Mouse (Mus musculus) CH12.LX (cell line): ENCODE data around the gene Gabrr1. TPM values are rescaled to one million over a fixed set of nuclear protein-coding genes. Genes with fewer than 3 reads are reported as not detected.

Experiments used
- DNase-seq: peaks from one replicate; pipeline ENCODE4 v3.0.0-alpha.2; 2013; ENCODE audit errors: extremely low read depth
- H3K27ac ChIP-seq: 2 replicates; pipeline ENCODE4 v1.5.1; 2012; ENCODE audit warnings: low read depth, mild to moderate bottlenecking, control low read depth, moderate library complexity; ENCODE audit not compliant: insufficient read depth
- H3K27me3 ChIP-seq: replicated peaks from 2 replicates; pipeline ENCODE3; 2012; ENCODE audit warnings: inconsistent platforms
- H3K36me3 ChIP-seq, 2 experiments: replicated peaks in 1 of 2; 2 replicates each; pipeline versions ENCODE3 to v1.6.1; 2012; ENCODE audit warnings: inconsistent platforms in 1 of 2, low read length in 1 of 2, mild to moderate bottlenecking in 1 of 2, mixed read lengths in 1 of 2, moderate library complexity in 1 of 2; ENCODE audit not compliant: control insufficient read depth in 1 of 2, insufficient read depth in 1 of 2
- H3K4me1 ChIP-seq, 2 experiments: 2 replicates each; pipeline ENCODE4 v1.6.1; 2012; ENCODE audit warnings: inconsistent platforms in 1 of 2, moderate library complexity in 1 of 2; ENCODE audit not compliant: insufficient read depth in 2 of 2, control insufficient read depth in 1 of 2
- H3K4me2 ChIP-seq: 2 replicates; pipeline ENCODE4 v1.6.1; 2012; ENCODE audit warnings: low read depth, mild to moderate bottlenecking, control low read depth; ENCODE audit not compliant: poor library complexity, insufficient read depth, severe bottlenecking
- H3K4me3 ChIP-seq, 3 experiments: fragments of 150-350 bp in 1 of 3; sonication (generic) in 1 of 3; replicated peaks in 1 of 3; 2 replicates each; pipeline versions ENCODE3 to v1.5.1; 2011 to 2012; ENCODE audit warnings: low read depth in 2 of 3, low read length in 2 of 3, mild to moderate bottlenecking in 2 of 3, moderate library complexity in 2 of 3, control low read depth in 1 of 3, improper control_type of control experiment in 1 of 3, inconsistent platforms in 1 of 3, mixed read lengths in 1 of 3; ENCODE audit not compliant: poor library complexity in 1 of 3
- H3K79me2 ChIP-seq: replicated peaks from 2 replicates; pipeline ENCODE4 v1.6.1; 2012; ENCODE audit warnings: mild to moderate bottlenecking, moderate library complexity; ENCODE audit not compliant: control insufficient read depth, poor library complexity, insufficient read depth, severe bottlenecking; ENCODE audit errors: extremely low read depth
- H3K9ac ChIP-seq: 2 replicates; pipeline ENCODE4 v1.6.1; 2012; ENCODE audit warnings: low read depth, mild to moderate bottlenecking, control low read depth, moderate library complexity; ENCODE audit not compliant: insufficient read depth
- H3K9me3 ChIP-seq: replicated peaks from 2 replicates; pipeline ENCODE3; 2012; ENCODE audit warnings: low read length, inconsistent platforms, mixed read lengths
- BHLHE40 ChIP-seq: IDR thresholded peaks from 2 replicates; pipeline ENCODE4 v1.6.1; 2011; ENCODE audit warnings: mild to moderate bottlenecking, low read depth, low read length, improper control_type of control experiment
- CHD1 ChIP-seq: IDR thresholded peaks from 2 replicates; pipeline ENCODE4 v1.6.1; 2012; ENCODE audit warnings: low read depth, low read length, improper control_type of control experiment, inconsistent platforms
- CHD2 ChIP-seq: IDR thresholded peaks from 2 replicates; pipeline ENCODE4 v1.6.1; 2011; ENCODE audit warnings: low read length, improper control_type of control experiment
- CTCF ChIP-seq, 2 experiments: IDR thresholded peaks in 1 of 2; conservative IDR thresholded peaks in 1 of 2; 2 replicates each; pipeline ENCODE4 v1.5.1; 2011 to 2012; ENCODE audit warnings: low read depth in 2 of 2, low read length in 2 of 2, improper control_type of control experiment in 1 of 2, inconsistent platforms in 1 of 2, mild to moderate bottlenecking in 1 of 2, moderate library complexity in 1 of 2
- E2F4 ChIP-seq: IDR thresholded peaks from 2 replicates; pipeline ENCODE4 v1.6.1; 2011; ENCODE audit warnings: low read depth, low read length, improper control_type of control experiment; ENCODE audit not compliant: insufficient replicate concordance
- ELF1 ChIP-seq: IDR thresholded peaks from 2 replicates; pipeline ENCODE4 v1.6.1; 2014; ENCODE audit warnings: low read depth, mild to moderate bottlenecking, inconsistent platforms, low read length, improper control_type of control experiment
- EP300 ChIP-seq: IDR thresholded peaks from 2 replicates; pipeline ENCODE4 v1.6.1; 2011; ENCODE audit warnings: low read length, improper control_type of control experiment
- ETS1 ChIP-seq: conservative IDR thresholded peaks from 2 replicates; pipeline ENCODE4 v1.6.1; 2012; ENCODE audit warnings: low read depth, mild to moderate bottlenecking, inconsistent platforms, low read length, improper control_type of control experiment, moderate library complexity
- GABPA ChIP-seq: IDR thresholded peaks from 2 replicates; pipeline ENCODE4 v1.6.1; 2012; ENCODE audit warnings: low read depth, low read length, improper control_type of control experiment, inconsistent platforms; ENCODE audit not compliant: insufficient replicate concordance
- HCFC1 ChIP-seq: IDR thresholded peaks from 2 replicates; pipeline ENCODE4 v1.6.1; 2012; ENCODE audit warnings: low read depth, mild to moderate bottlenecking, inconsistent platforms, low read length, improper control_type of control experiment
- IRF4 ChIP-seq: IDR thresholded peaks from 2 replicates; pipeline ENCODE4 v1.6.1; 2014; ENCODE audit warnings: low read depth, mild to moderate bottlenecking, inconsistent platforms, low read length, improper control_type of control experiment
- JUN ChIP-seq: IDR thresholded peaks from 2 replicates; pipeline ENCODE4 v1.6.1; 2011; ENCODE audit warnings: low read depth, mild to moderate bottlenecking, low read length, improper control_type of control experiment, moderate library complexity; ENCODE audit not compliant: insufficient read depth
- JUND ChIP-seq: conservative IDR thresholded peaks from 2 replicates; pipeline ENCODE4 v1.6.1; 2011; ENCODE audit warnings: low read depth, low read length, improper control_type of control experiment
- KAT2A ChIP-seq: IDR thresholded peaks from 2 replicates; pipeline ENCODE4 v1.6.1; 2012; ENCODE audit warnings: low read length, improper control_type of control experiment, inconsistent platforms; ENCODE audit not compliant: insufficient replicate concordance
- MAFK ChIP-seq: IDR thresholded peaks from 2 replicates; pipeline ENCODE4 v1.6.1; 2011; ENCODE audit warnings: low read length, improper control_type of control experiment; ENCODE audit not compliant: insufficient replicate concordance
- MAX ChIP-seq: IDR thresholded peaks from 2 replicates; pipeline ENCODE4 v1.6.1; 2011; ENCODE audit warnings: low read length, improper control_type of control experiment
- MAZ ChIP-seq: IDR thresholded peaks from 2 replicates; pipeline ENCODE4 v1.6.1; 2012; ENCODE audit warnings: low read depth, mild to moderate bottlenecking, inconsistent platforms, low read length, improper control_type of control experiment, moderate library complexity
- MEF2A ChIP-seq: IDR thresholded peaks from 2 replicates; pipeline ENCODE4 v1.6.1; 2014; ENCODE audit warnings: low read depth, mild to moderate bottlenecking, inconsistent platforms, low read length, improper control_type of control experiment, borderline replicate concordance
- MXI1 ChIP-seq: IDR thresholded peaks from 2 replicates; pipeline ENCODE4 v1.6.1; 2011; ENCODE audit warnings: mild to moderate bottlenecking, low read depth, low read length, improper control_type of control experiment
- MYC ChIP-seq: IDR thresholded peaks from 2 replicates; pipeline ENCODE4 v1.6.1; 2011; ENCODE audit warnings: low read depth, mild to moderate bottlenecking, improper control_type of control experiment, low read length
- NELFE ChIP-seq: IDR thresholded peaks from 2 replicates; pipeline ENCODE4 v1.6.1; 2011; ENCODE audit warnings: low read depth, low read length, improper control_type of control experiment
- NRF1 ChIP-seq: IDR thresholded peaks from 2 replicates; pipeline ENCODE4 v1.6.1; 2014; ENCODE audit warnings: low read depth, mild to moderate bottlenecking, inconsistent platforms, low read length, improper control_type of control experiment, moderate library complexity
- PAX5 ChIP-seq: IDR thresholded peaks from 2 replicates; pipeline ENCODE4 v1.6.1; 2012; ENCODE audit warnings: low read length, inconsistent platforms, mixed read lengths
- POLR2A ChIP-seq: IDR thresholded peaks from 2 replicates; pipeline ENCODE4 v1.6.1; 2011; ENCODE audit warnings: low read depth, mild to moderate bottlenecking, improper control_type of control experiment, low read length
- POLR2AphosphoS2 ChIP-seq: IDR thresholded peaks from 2 replicates; pipeline ENCODE4 v1.6.1; 2011; ENCODE audit warnings: low read depth, low read length, improper control_type of control experiment
- RAD21 ChIP-seq: IDR thresholded peaks from 2 replicates; pipeline ENCODE4 v1.6.1; 2011; ENCODE audit warnings: low read depth, mild to moderate bottlenecking, low read length, improper control_type of control experiment, moderate library complexity
- RCOR1 ChIP-seq: conservative IDR thresholded peaks from 2 replicates; pipeline ENCODE4 v1.6.1; 2012; ENCODE audit warnings: low read depth, mild to moderate bottlenecking, inconsistent platforms, low read length, improper control_type of control experiment
- SIN3A ChIP-seq: IDR thresholded peaks from 2 replicates; pipeline ENCODE4 v1.6.1; 2012; ENCODE audit warnings: low read length, improper control_type of control experiment, inconsistent platforms
- SMC3 ChIP-seq: IDR thresholded peaks from 2 replicates; pipeline ENCODE4 v1.6.1; 2011; ENCODE audit warnings: low read depth, low read length, improper control_type of control experiment
- TBP ChIP-seq: conservative IDR thresholded peaks from 2 replicates; pipeline ENCODE4 v1.6.1; 2011; ENCODE audit warnings: low read depth, low read length, improper control_type of control experiment
- TCF12 ChIP-seq: IDR thresholded peaks from 2 replicates; pipeline ENCODE4 v1.6.1; 2014; ENCODE audit warnings: low read depth, mild to moderate bottlenecking, inconsistent platforms, low read length, improper control_type of control experiment
- UBTF ChIP-seq: IDR thresholded peaks from 2 replicates; pipeline ENCODE4 v1.6.1; 2012; ENCODE audit warnings: low read depth, mild to moderate bottlenecking, inconsistent platforms, low read length, improper control_type of control experiment, moderate library complexity
- USF1 ChIP-seq: IDR thresholded peaks from 2 replicates; pipeline ENCODE4 v1.6.1; 2014; ENCODE audit warnings: low read depth, mild to moderate bottlenecking, inconsistent platforms, low read length, improper control_type of control experiment
- USF2 ChIP-seq: conservative IDR thresholded peaks from 2 replicates; pipeline ENCODE4 v1.6.1; 2011; ENCODE audit warnings: low read depth, low read length, improper control_type of control experiment
- ZC3H11A ChIP-seq: IDR thresholded peaks from 2 replicates; pipeline ENCODE4 v1.6.1; 2012; ENCODE audit warnings: low read depth, mild to moderate bottlenecking, inconsistent platforms, low read length, improper control_type of control experiment
- ZKSCAN1 ChIP-seq: IDR thresholded peaks from 2 replicates; pipeline ENCODE4 v1.6.1; 2012; ENCODE audit warnings: low read depth, inconsistent platforms, low read length, improper control_type of control experiment, borderline replicate concordance
- ZMIZ1 ChIP-seq: IDR thresholded peaks from 2 replicates; pipeline ENCODE4 v1.6.1; 2012; ENCODE audit warnings: low read depth, mild to moderate bottlenecking, inconsistent platforms, low read length, improper control_type of control experiment
- ZNF384 ChIP-seq: IDR thresholded peaks from 2 replicates; pipeline ENCODE4 v1.6.1; 2012; ENCODE audit warnings: low read depth, low read length, improper control_type of control experiment, inconsistent platforms
- dilution Hi-C: fragments of 300-500 bp; cut with MboI; formaldehyde crosslinking; loops from 2 replicates; pipeline ENCODE4 v1.14.3; 2020; ENCODE audit warnings: low sequenced_read_pairs; ENCODE audit not compliant: extremely low pct_unique_long_range_greater_than_20kb, extremely low pct_ligation_motif_present
- in situ Hi-C: fragments of 300-500 bp; cut with MboI; formaldehyde crosslinking; loops from 3 replicates; pipeline ENCODE4 v1.14.3; 2019; ENCODE audit warnings: low sequenced_read_pairs, low pct_ligation_motif_present, low pct_unique_long_range_greater_than_20kb, mixed read lengths
- polyA plus RNA-seq: library from polyadenylated mRNA; unstranded; fragments of >175 nt; gene quantifications from 2 replicates; pipeline ENCODE4 v1.2.1, GENCODE M21; 2012; ENCODE audit warnings: low read depth; ENCODE audit not compliant: insufficient read length
- total RNA-seq, 2 experiments: library from RNA; depleted of rRNA; stranded (reverse); fragments of 300-350 nt in 1 of 2; fragments of >200 nt in 1 of 2; gene quantifications; 2 replicates each; pipeline ENCODE4 v1.2.3; 2012 to 2014

The Gabrr1 gene
- total and polyA plus RNA-seq, 3 experiments = 43.3 to 114 (median 82.0) TPM

GRCm38 (mm10) chr4:33110845-33111244, 21.5 kb upstream of the Gabrr1 start (continued):
- TF ChIP-seq TBP (no peak), MAX (peak; percentile 69), UBTF (no peak), MAZ (no peak; the same call in 1 of the 2 replicates)
- TF ChIP-seq, all 38 proteins: peak for 21

- Histone ChIP-seq H3K27ac (peak overlapping the region; percentile 94), H3K9ac (peak overlapping the region; percentile 54), H3K79me2 (no peaks in the 10 kb centered on the region), H3K4me1 (peaks cover 26 to 52% of the 10 kb centered on the region in 2 experiments), H3K4me2 (peak overlapping the region; percentile 77), H3K4me3 (no peak overlapping the region), H3K9me3 (peaks cover 18% of the 10 kb centered on the region), H3K27me3 (no peaks in the 10 kb centered on the region), H3K36me3 (no peaks in the 10 kb centered on the region)
- TF ChIP-seq ETS1 (peak; percentile 84), IRF4 (peak; percentile 73), ZNF384 (no peak), NRF1 (no peak), JUND (no peak), ZC3H11A (no peak), PAX5 (no peak), MAZ (no peak), CHD1 (no peak), HCFC1 (no peak), USF1 (peak; percentile 66), MYC (peak; percentile 86), MXI1 (no peak), GABPA (no peak), POLR2AphosphoS2 (no peak), SMC3 (no peak), CHD2 (no peak), BHLHE40 (peak; percentile 89), KAT2A (no peak), TCF12 (peak; percentile 50; the same call in 1 of the 2 replicates), JUN (no peak), RCOR1 (no peak), E2F4 (no peak), SIN3A (no peak), UBTF (no peak), POLR2A (peak; percentile 46; the same call in 1 of the 2 replicates), USF2 (peak; percentile 42), CTCF (conservative IDR thresholded peaks at IDR 0.05 in 1 of 2, IDR thresholded peaks at IDR 0.05 in 1 of 2; ENCODE audit: low read depth in 2 of 2, low read length in 2 of 2) (no peak), ELF1 (no peak), ZMIZ1 (no peak), TBP (peak; percentile 67; the same call in 1 of the 2 replicates), NELFE (0 out of 2 replicates have a peak, but pooled peaks have one; percentile 10), RAD21 (no peak; the same call in 1 of the 2 replicates), ZKSCAN1 (no peak), EP300 (peak; percentile 70), MAFK (no peak), MAX (peak; percentile 83), MEF2A (peak; percentile 93)
- peak; percentile 75 for DNase-seq
- in situ Hi-C loops (loop anchor here (10.0 kb wide), 4 partner anchors 87 to 527 kb away; no protein-coding TSS in a partner anchor), dilution Hi-C loops (no loop called here)
Measured at GRCm38 (mm10) chr4:33111358-33111757, 21.0 kb upstream of the Gabrr1 start.
